22 mouse cellular contexts compared by ENCODE assay signal in genomic region chr16:87329986-87330385, GRCm38 (mm10).
"Had no signal": no experiment of that assay in that cellular context is flagged by ENCODE, and none has a peak within 500 bp of the region (broad histone marks: within the 10 kb centered on the region; RNA-seq: fewer than 3 reads in every experiment).

No protein-coding gene starts in this region.

- H3K27me3 ChIP-seq: forebrain, embryonic 15.5 days; heart, embryonic 13.5 days; heart, embryonic 15.5 days; hindbrain, embryonic 13.5 days; hindbrain, embryonic 15.5 days; kidney, embryonic 15.5 days; limb, embryonic 12.5 days; liver, embryonic 13.5 days; liver, embryonic 15.5 days had no signal

- H3K27ac ChIP-seq: forebrain, embryonic 15.5 days; heart, embryonic 13.5 days; heart, embryonic 15.5 days; hindbrain, embryonic 13.5 days; hindbrain, embryonic 15.5 days; hindbrain, postnatal 0 days; kidney, embryonic 15.5 days; kidney, postnatal 0 days; limb, embryonic 10.5 days; limb, embryonic 12.5 days; liver, embryonic 13.5 days; liver, embryonic 15.5 days had no signal

- H3K36me3 ChIP-seq: forebrain, embryonic 15.5 days; heart, embryonic 13.5 days; heart, embryonic 15.5 days; hindbrain, embryonic 13.5 days; hindbrain, embryonic 15.5 days; kidney, embryonic 15.5 days; limb, embryonic 10.5 days; limb, embryonic 12.5 days; liver, embryonic 13.5 days; liver, embryonic 15.5 days had no signal

- DNase-seq: forebrain, postnatal 0 days; heart, postnatal 14 days; kidney, adult 11 months; kidney, adult 2 months; kidney, adult 9 months; kidney, postnatal 14 days; kidney, postnatal 36 days; layer of hippocampus, adult 9-11 months; layer of hippocampus, postnatal 36 days; liver; liver, embryonic 13.5 days had no signal

- H3K4me3 ChIP-seq: forebrain, embryonic 15.5 days; heart, embryonic 13.5 days; heart, embryonic 15.5 days; hindbrain, embryonic 13.5 days; hindbrain, embryonic 15.5 days; kidney, embryonic 15.5 days; limb, embryonic 10.5 days; limb, embryonic 12.5 days; liver, embryonic 13.5 days; liver, embryonic 15.5 days had no signal

- H3K4me1 ChIP-seq: forebrain, embryonic 15.5 days; heart, embryonic 13.5 days; heart, embryonic 15.5 days; hindbrain, embryonic 13.5 days; hindbrain, embryonic 15.5 days; kidney, embryonic 15.5 days; limb, embryonic 10.5 days; limb, embryonic 12.5 days; liver, embryonic 13.5 days; liver, embryonic 15.5 days had no signal

- H3K9me3 ChIP-seq: forebrain, embryonic 15.5 days; heart, embryonic 13.5 days; heart, embryonic 15.5 days; hindbrain, embryonic 13.5 days; hindbrain, embryonic 15.5 days; kidney, embryonic 15.5 days; limb, embryonic 10.5 days; limb, embryonic 12.5 days; liver, embryonic 13.5 days; liver, embryonic 15.5 days had no signal
